Mouse (Mus musculus): ENCODE measurements around the gene Cfdp1. TPM values are rescaled to one million over a fixed set of nuclear protein-coding genes. Genes with fewer than 3 reads are reported as not detected.

The Cfdp1 gene
- polyA plus RNA-seq, 1 experiment from 2014 or later = 98.6 TPM

DNA sequence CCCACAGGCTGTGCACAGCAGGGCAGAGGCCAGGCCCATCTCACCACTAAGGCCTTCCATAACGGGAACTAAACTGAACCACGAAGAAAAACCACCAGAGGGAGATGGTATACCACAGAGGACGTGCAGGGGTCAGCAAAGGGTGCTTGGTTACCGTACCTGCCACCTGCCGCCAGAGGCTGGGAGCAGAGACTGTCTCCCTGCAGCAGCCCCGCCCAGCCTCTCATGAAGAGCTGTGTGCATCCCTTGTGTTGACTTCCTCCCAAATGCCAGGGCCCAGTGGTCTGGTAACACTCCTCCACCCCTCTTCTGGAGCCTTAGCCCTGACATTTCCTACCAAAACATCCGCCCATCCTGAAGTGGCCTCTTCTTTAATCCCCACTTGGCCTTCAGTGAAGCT, 114.5 kb downstream of the Cfdp1 start:
- ATAC-seq (ENCODE audit: low FRiP score, low TSS enrichment) = no peak
- Histone ChIP-seq H3K9me3 (ENCODE audit: control insufficient read depth, low read length) (no peaks in the 10 kb centered on the region), H3K27me3 (ENCODE audit: control insufficient read depth, insufficient read depth, low read length) (no peaks in the 10 kb centered on the region), H3K4me1 (replicated peaks; ENCODE audit: control insufficient read depth, insufficient read depth) (peaks cover 18% of the 10 kb centered on the region), H3K36me3 (ENCODE audit: control insufficient read depth, insufficient read depth, low read length) (no peaks in the 10 kb centered on the region), H3K4me3 (ENCODE audit: low read depth, low read length) (no peak overlapping the region), H3K9ac (ENCODE audit: low read length) (no peak overlapping the region), H3K4me2 (replicated peaks; ENCODE audit: low read depth) (no peak overlapping the region), H3K27ac (replicated peaks) (no peak overlapping the region)
- TF ChIP-seq EP300 (optimal IDR thresholded peaks at IDR 0.05) = no peak
- TF ChIP-seq CTCF (IDR thresholded peaks at IDR 0.05; ENCODE audit: low read depth) = peak; percentile 62
- DNase-seq (ENCODE audit: low spot score) = no peak
- WGBS = 52% methylated on average over 7 of the region's 7 CpGs

DNA sequence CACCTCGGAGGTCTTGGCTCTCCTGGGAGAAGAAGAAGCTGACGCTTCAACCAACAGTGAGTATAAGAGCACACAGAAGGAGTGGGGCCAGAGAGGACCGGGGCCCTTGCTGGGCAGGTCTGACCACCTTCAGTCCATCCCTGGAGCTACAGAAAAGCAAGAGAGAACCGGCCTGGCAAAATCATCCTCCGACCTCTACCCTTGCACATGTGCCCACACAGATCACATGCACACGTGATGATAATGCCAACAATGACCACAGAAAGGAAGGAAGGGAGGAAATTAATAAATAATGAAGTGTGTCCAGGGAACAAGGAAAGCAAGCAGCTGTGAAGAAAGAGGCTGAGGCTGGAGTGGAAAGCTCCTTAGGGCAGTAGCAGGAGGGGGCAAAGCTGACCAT, 115.2 kb downstream of the Cfdp1 start:
- H3K9ac ChIP-seq (ENCODE audit: low read length) = no peak overlapping the region
- no peaks in the 10 kb centered on the region for H3K36me3 ChIP-seq (ENCODE audit: control insufficient read depth, insufficient read depth, low read length)
- 47% methylated on average over 6 of the region's 6 CpGs for WGBS
- ATAC-seq (ENCODE audit: low FRiP score, low TSS enrichment) = no peak
- no peak overlapping the region for H3K4me3 ChIP-seq (ENCODE audit: low read depth, low read length)
- H3K4me2 ChIP-seq (replicated peaks; ENCODE audit: low read depth) = no peak overlapping the region
- H3K9me3 ChIP-seq (ENCODE audit: control insufficient read depth, low read length) = no peaks in the 10 kb centered on the region
- no peak overlapping the region for H3K27ac ChIP-seq (replicated peaks)
- DNase-seq (ENCODE audit: low spot score) = no peak
- TF ChIP-seq EP300 (optimal IDR thresholded peaks at IDR 0.05) = no peak
- TF ChIP-seq CTCF (IDR thresholded peaks at IDR 0.05; ENCODE audit: low read depth) = no peak
- H3K4me1 ChIP-seq (replicated peaks; ENCODE audit: control insufficient read depth, insufficient read depth) = peaks cover 14% of the 10 kb centered on the region
- H3K27me3 ChIP-seq (ENCODE audit: control insufficient read depth, insufficient read depth, low read length) = no peaks in the 10 kb centered on the region

DNA sequence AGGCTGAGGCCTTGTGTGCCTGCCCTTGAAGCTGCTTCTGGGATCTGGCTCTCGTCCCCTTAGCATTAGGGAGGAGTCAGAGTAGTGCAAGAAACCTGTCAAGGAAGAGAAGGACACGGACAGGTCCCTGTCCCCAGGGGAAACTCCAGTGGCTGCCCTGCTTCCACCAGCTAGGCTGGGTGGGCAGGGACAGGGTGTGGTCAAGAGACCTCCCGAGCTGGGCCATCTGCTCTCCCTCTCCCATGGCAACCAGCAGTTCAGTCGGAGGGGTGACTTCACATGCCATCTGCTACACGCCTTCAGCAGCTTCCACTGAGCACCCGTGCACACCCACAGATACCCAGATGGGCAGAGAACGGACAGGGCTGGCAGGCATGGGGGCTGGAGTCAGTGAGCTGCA, 117.8 kb downstream of the Cfdp1 start:
- H3K4me2 ChIP-seq (replicated peaks; ENCODE audit: low read depth) = no peak overlapping the region
- H3K27ac ChIP-seq (replicated peaks) = no peak overlapping the region
- H3K4me1 ChIP-seq (replicated peaks; ENCODE audit: control insufficient read depth, insufficient read depth) = peaks cover 18% of the 10 kb centered on the region
- H3K9ac ChIP-seq (ENCODE audit: low read length) = peak overlapping the region; percentile 18; the same call in 1 of the 2 replicates
- H3K9me3 ChIP-seq (ENCODE audit: control insufficient read depth, low read length) = no peaks in the 10 kb centered on the region
- DNase-seq (ENCODE audit: low spot score) = peak; percentile 13
- TF ChIP-seq CTCF (IDR thresholded peaks at IDR 0.05; ENCODE audit: low read depth) (no peak), EP300 (optimal IDR thresholded peaks at IDR 0.05) (no peak)
- ATAC-seq (ENCODE audit: low FRiP score, low TSS enrichment) = no peak
- WGBS = 42% methylated on average over 7 of the region's 7 CpGs
- no peaks in the 10 kb centered on the region for H3K36me3 ChIP-seq (ENCODE audit: control insufficient read depth, insufficient read depth, low read length)
- no peaks in the 10 kb centered on the region for H3K27me3 ChIP-seq (ENCODE audit: control insufficient read depth, insufficient read depth, low read length)
- H3K4me3 ChIP-seq (ENCODE audit: low read depth, low read length) = no peak overlapping the region

DNA sequence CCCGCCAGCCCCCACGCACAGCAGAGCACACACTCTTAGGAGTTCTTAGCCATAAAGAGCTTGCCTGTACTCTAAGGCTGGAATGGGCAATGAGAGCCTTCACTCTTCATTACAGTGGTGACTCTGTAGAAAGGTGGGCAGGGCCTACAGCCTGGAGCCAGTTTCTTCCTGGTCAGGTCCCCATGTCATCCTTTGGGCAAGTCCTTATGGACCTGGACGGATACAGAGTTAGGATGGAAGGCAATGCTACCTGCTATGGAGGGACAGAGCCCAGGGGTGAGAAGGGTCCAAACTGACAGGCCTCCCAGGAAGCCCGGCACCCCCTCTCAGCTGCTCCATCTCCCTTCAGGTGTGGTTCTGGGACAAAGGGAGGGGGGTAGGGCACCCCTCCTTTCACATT, 118.3 kb downstream of the Cfdp1 start:
- Histone ChIP-seq H3K9me3 (ENCODE audit: control insufficient read depth, low read length) (no peaks in the 10 kb centered on the region), H3K4me2 (replicated peaks; ENCODE audit: low read depth) (no peak overlapping the region), H3K9ac (ENCODE audit: low read length) (no peak overlapping the region; the same call in 1 of the 2 replicates), H3K27ac (replicated peaks) (0 out of 2 replicates have a peak overlapping the region, but pooled peaks have one; percentile 45), H3K36me3 (ENCODE audit: control insufficient read depth, insufficient read depth, low read length) (no peaks in the 10 kb centered on the region), H3K4me1 (replicated peaks; ENCODE audit: control insufficient read depth, insufficient read depth) (peaks cover 16% of the 10 kb centered on the region), H3K4me3 (ENCODE audit: low read depth, low read length) (no peak overlapping the region), H3K27me3 (ENCODE audit: control insufficient read depth, insufficient read depth, low read length) (no peaks in the 10 kb centered on the region)
- 87% methylated on average over 4 of the region's 4 CpGs for WGBS
- ATAC-seq (ENCODE audit: low FRiP score, low TSS enrichment) = no peak
- DNase-seq (ENCODE audit: low spot score) = no peak
- TF ChIP-seq EP300 (optimal IDR thresholded peaks at IDR 0.05) = no peak
- TF ChIP-seq CTCF (IDR thresholded peaks at IDR 0.05; ENCODE audit: low read depth) = no peak

DNA sequence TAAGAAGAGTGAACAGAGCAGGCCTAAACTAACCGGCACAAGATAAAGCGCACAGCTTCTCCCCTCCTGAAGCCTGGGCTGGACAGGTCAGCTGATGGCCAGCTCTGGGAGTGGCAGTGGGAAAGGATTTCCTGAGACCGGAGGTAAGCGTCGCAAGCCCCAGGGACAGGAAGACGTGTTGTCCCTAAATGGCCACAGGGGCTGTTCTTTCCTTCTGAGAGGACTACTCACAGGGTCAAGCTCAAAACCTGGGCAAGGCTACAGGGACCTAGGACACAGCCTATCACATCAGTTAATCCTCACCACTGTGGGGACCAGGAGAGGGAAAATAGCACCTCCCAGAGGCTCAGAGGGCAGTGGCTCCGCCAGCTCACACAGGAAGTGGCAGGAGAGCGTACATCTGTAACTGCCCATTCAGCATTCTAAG, 118.7 kb downstream of the Cfdp1 start:
- H3K27me3 ChIP-seq (ENCODE audit: control insufficient read depth, insufficient read depth, low read length) = no peaks in the 10 kb centered on the region
- no peaks in the 10 kb centered on the region for H3K9me3 ChIP-seq (ENCODE audit: control insufficient read depth, low read length)
- peaks cover 18% of the 10 kb centered on the region for H3K4me1 ChIP-seq (replicated peaks; ENCODE audit: control insufficient read depth, insufficient read depth)
- no peak overlapping the region for H3K4me2 ChIP-seq (replicated peaks; ENCODE audit: low read depth)
- H3K9ac ChIP-seq (ENCODE audit: low read length) = no peak overlapping the region
- H3K27ac ChIP-seq (replicated peaks) = peak overlapping the region; percentile 74; the same call in 1 of the 2 replicates
- peak; percentile 43 for DNase-seq (ENCODE audit: low spot score)
- peak; percentile 53 for TF ChIP-seq CTCF (IDR thresholded peaks at IDR 0.05; ENCODE audit: low read depth)
- TF ChIP-seq EP300 (optimal IDR thresholded peaks at IDR 0.05) = no peak
- no peaks in the 10 kb centered on the region for H3K36me3 ChIP-seq (ENCODE audit: control insufficient read depth, insufficient read depth, low read length)
- ATAC-seq (ENCODE audit: low FRiP score, low TSS enrichment) = no peak
- H3K4me3 ChIP-seq (ENCODE audit: low read depth, low read length) = no peak overlapping the region
- 60% methylated on average over 8 of the region's 8 CpGs for WGBS

DNA sequence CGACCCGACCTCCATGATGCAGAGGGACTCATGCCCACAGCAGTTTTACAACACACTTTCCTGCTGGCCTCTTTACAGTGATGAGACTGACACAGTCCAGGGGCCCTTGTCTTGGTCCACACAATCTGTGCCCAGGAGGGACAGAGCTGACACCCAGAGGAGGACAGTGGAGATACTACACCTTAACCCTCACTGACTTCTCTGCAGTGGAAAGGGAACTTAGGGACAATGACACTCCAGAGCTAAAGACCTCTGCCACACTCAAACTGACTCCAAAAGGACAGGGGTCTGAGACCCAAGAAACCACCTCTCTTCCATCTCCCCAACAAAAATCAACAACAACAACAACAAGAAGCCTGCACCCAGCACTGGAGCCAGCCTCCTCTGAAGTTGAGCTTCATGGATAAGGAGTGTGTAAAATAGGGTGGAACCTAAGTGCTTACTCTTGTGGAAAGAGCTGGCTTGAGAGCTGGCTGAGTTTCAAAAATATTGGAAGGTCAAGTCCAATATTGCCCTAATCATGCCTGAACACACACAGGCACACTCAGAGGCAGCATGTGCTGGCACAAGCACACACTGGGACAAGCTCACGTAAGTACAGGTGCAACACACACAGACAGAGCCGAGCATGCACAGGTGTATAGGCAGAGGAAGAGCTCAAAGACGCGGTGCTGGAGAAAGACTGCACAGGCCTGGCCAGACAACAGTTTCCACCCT, 119.7 kb downstream of the Cfdp1 start:
- Histone ChIP-seq H3K4me1 (replicated peaks; ENCODE audit: control insufficient read depth, insufficient read depth) (peaks cover 23% of the 10 kb centered on the region), H3K9ac (ENCODE audit: low read length) (no peak overlapping the region), H3K36me3 (ENCODE audit: control insufficient read depth, insufficient read depth, low read length) (no peaks in the 10 kb centered on the region), H3K4me3 (ENCODE audit: low read depth, low read length) (no peak overlapping the region), H3K9me3 (ENCODE audit: control insufficient read depth, low read length) (no peaks in the 10 kb centered on the region), H3K27me3 (ENCODE audit: control insufficient read depth, insufficient read depth, low read length) (no peaks in the 10 kb centered on the region), H3K27ac (replicated peaks) (peak overlapping the region; percentile 97), H3K4me2 (replicated peaks; ENCODE audit: low read depth) (peak overlapping the region; percentile 21; the same call in 1 of the 2 replicates)
- peak; percentile 38 for DNase-seq (ENCODE audit: low spot score)
- 32% methylated on average over 6 of the region's 6 CpGs for WGBS
- no peak for ATAC-seq (ENCODE audit: low FRiP score, low TSS enrichment)
- TF ChIP-seq CTCF (IDR thresholded peaks at IDR 0.05; ENCODE audit: low read depth) = no peak
- TF ChIP-seq EP300 (optimal IDR thresholded peaks at IDR 0.05) = no peak
